Mouse (Mus musculus): ENCODE data around the gene Cd180.

Cd180 gene

GRCm38 (mm10) chr13:102693341-102693801 is at the start of gene Cd180:
Gene Cd180, plus strand, starts transcription at chr13:102693558.
- in situ Hi-C loops (cut with MboI; ENCODE audit: low sequenced_read_pairs) = no loop called here

GRCm38 (mm10) chr13:102644344-102644743 is 49.0 kb upstream of the Cd180 start:
- in situ Hi-C loops (cut with MboI; ENCODE audit: low sequenced_read_pairs) = no loop called here

GRCm38 (mm10) chr13:102644789-102645551 is 48.4 kb upstream of the Cd180 start:
- in situ Hi-C loops (cut with MboI; ENCODE audit: low sequenced_read_pairs) = no loop called here

GRCm38 (mm10) chr13:102646271-102646771 is 47.0 kb upstream of the Cd180 start:
- in situ Hi-C loops (cut with MboI; ENCODE audit: low sequenced_read_pairs) = no loop called here

GRCm38 (mm10) chr13:102647511-102647910 is 45.8 kb upstream of the Cd180 start:
- in situ Hi-C loops (cut with MboI; ENCODE audit: low sequenced_read_pairs) = no loop called here

GRCm38 (mm10) chr13:102652303-102652889 is 41.0 kb upstream of the Cd180 start:
- in situ Hi-C loops (cut with MboI; ENCODE audit: low sequenced_read_pairs) = loop anchor here (25.0 kb wide), 1 partner anchor 915 kb away; no protein-coding TSS in a partner anchor

- in situ Hi-C loops (cut with MboI; ENCODE audit: low sequenced_read_pairs) = loop anchor here (25.0 kb wide), 1 partner anchor 918 kb away; no protein-coding TSS in a partner anchor
These were observed 38.2 kb upstream of the Cd180 start for GRCm38 (mm10) chr13:102655071-102655570.

GRCm38 (mm10) chr13:102656153-102656690 is 37.1 kb upstream of the Cd180 start:
- in situ Hi-C loops (cut with MboI; ENCODE audit: low sequenced_read_pairs) = loop anchor here (25.0 kb wide), 1 partner anchor 919 kb away; no protein-coding TSS in a partner anchor

- in situ Hi-C loops (cut with MboI; ENCODE audit: low sequenced_read_pairs) = loop anchor here (25.0 kb wide), 1 partner anchor 921 kb away; no protein-coding TSS in a partner anchor
These were observed 35.0 kb upstream of the Cd180 start for GRCm38 (mm10) chr13:102658223-102658839.

- in situ Hi-C loops (cut with MboI; ENCODE audit: low sequenced_read_pairs) = loop anchor here (25.0 kb wide), 1 partner anchor 927 kb away; no protein-coding TSS in a partner anchor
These were observed 29.3 kb upstream of the Cd180 start for GRCm38 (mm10) chr13:102664041-102664440.

GRCm38 (mm10) chr13:102664843-102665587 is 28.3 kb upstream of the Cd180 start:
- in situ Hi-C loops (cut with MboI; ENCODE audit: low sequenced_read_pairs) = loop anchor here (25.0 kb wide), 1 partner anchor 928 kb away; no protein-coding TSS in a partner anchor

- in situ Hi-C loops (cut with MboI; ENCODE audit: low sequenced_read_pairs) = loop anchor here (25.0 kb wide), 1 partner anchor 928 kb away; no protein-coding TSS in a partner anchor
These were observed 27.6 kb upstream of the Cd180 start for GRCm38 (mm10) chr13:102665588-102666232.

- in situ Hi-C loops (cut with MboI; ENCODE audit: low sequenced_read_pairs) = loop anchor here (25.0 kb wide), 1 partner anchor 929 kb away; no protein-coding TSS in a partner anchor
These were observed 27.1 kb upstream of the Cd180 start for GRCm38 (mm10) chr13:102666233-102666614.

GRCm38 (mm10) chr13:102666731-102667130 is 26.6 kb upstream of the Cd180 start:
- in situ Hi-C loops (cut with MboI; ENCODE audit: low sequenced_read_pairs) = loop anchor here (25.0 kb wide), 1 partner anchor 929 kb away; no protein-coding TSS in a partner anchor

GRCm38 (mm10) chr13:102667401-102667800 is 26.0 kb upstream of the Cd180 start:
- in situ Hi-C loops (cut with MboI; ENCODE audit: low sequenced_read_pairs) = loop anchor here (25.0 kb wide), 1 partner anchor 930 kb away; no protein-coding TSS in a partner anchor

- in situ Hi-C loops (cut with MboI; ENCODE audit: low sequenced_read_pairs) = loop anchor here (25.0 kb wide), 1 partner anchor 931 kb away; no protein-coding TSS in a partner anchor
These were observed 25.5 kb upstream of the Cd180 start for GRCm38 (mm10) chr13:102667842-102668241.

GRCm38 (mm10) chr13:102668933-102669332 is 24.4 kb upstream of the Cd180 start:
- in situ Hi-C loops (cut with MboI; ENCODE audit: low sequenced_read_pairs) = loop anchor here (25.0 kb wide), 1 partner anchor 932 kb away; no protein-coding TSS in a partner anchor

GRCm38 (mm10) chr13:102669522-102670256 is 23.7 kb upstream of the Cd180 start:
- in situ Hi-C loops (cut with MboI; ENCODE audit: low sequenced_read_pairs) = loop anchor here (25.0 kb wide), 1 partner anchor 932 kb away; no protein-coding TSS in a partner anchor
